Mouse (Mus musculus): ENCODE results near the gene Lmtk3.

Gene Lmtk3

DNA sequence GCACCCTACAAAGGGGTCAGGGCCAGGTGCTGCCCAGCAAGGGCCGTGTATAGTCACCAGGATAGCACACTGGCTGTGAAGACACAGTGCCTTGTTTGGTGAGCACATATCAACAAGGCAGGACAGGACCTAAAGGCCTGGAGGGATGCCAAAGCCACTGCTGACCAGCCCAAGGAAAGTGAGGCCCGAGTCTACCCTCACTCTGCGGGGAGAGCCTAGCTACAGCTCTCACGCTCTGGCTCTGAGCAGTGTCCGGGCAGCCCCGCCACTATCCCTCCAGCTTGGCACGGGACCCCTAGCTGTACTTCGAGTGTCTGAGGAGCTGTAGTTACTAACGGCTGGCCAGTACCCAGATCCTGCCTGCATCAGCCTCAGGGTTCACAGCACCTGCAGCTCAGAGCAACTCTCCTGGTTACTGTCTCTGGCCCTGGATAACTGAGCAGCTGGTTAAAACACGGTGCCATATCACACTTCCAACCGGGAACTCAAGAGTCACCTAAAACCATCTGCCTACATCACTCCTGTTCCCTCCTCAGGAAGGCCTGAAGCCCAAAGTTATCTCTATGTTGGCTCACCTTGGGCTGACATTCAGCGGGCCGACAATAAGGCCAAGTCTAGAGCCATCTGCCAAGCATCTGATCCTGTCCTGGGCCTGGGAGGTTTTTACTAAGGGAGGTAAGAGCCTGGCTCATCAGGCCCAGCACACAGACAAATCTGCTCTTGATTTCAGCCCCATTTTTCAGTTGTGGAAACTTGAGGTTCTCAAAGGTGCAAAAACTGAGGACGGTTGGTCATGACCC is 25.9 kb downstream of the Lmtk3 start:
- DNase-seq (ENCODE audit: low spot score in 2 of 2) = no peak

DNA sequence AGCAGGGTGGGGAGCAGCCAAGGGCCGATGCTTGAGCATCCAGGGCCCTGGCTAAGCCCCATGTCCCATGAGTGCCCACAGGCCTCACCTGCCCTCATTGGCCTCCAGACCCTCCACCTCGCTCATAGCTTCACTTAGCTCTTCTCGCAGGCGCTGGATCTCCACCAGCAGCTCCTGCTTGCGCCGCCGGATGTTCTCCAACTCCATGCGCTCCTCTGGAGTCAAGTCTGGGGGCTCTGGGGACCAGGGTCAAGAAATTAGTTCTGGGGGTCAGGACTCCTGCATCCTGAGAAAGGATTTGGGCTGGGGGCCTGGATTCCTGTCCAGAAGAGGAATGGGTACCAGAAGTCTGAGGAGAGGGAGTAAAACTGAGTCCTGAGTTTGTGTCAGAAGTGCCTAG is 29.4 kb downstream of the Lmtk3 start:
- no peak for DNase-seq (ENCODE audit: low spot score in 2 of 2)

DNA sequence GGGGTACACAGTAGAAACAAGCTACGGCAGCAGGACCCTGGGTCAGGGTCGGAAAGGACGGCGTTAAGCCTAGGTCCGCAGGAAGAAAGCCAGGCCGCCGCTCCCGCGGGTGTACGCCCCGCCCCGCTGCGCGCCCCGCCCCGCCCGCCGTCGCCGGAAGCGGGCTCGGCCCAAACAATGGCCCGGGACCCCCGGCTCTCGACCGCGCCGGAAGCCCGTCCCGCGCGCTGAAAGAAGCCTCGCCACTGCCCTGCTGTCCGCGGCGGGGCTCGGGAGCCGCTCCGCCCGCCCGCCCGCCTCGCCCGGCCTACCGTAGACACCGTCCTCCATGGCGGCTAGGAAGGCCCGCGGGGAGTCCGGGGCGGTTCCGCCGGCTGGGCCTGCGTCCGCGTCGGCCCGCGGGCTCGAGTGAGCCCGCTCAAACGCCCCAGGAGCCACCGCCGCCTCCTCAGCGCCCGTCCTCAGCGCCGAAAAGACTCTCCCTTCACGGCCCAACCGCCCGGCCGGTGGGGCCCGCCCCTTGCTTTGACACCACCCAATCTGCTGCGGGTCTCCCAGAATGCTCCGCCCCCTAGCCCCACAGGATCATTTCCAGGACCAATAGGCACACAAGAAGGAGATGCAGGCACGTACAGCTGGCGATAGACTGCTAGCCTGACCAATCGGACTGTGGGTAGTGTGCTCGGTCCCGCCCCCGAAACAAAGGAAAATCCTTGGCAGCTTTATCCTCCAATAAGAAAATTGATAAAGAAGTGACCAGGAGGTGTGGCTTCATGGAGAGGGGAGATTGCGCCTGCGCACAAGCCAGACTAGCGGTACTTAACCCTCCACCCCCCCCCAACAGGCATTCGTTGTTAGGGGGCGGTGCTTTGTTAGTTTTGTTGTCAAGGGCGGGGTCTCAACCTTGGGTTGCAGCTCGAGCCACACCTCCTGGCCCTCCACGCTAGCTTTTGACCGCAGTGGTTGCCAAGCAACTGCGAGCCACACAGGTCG is 30.5 kb downstream of the Lmtk3 start, which contains the start of gene Cyth2:
Gene Cyth2 (minus strand): TSS at position 795 of the 993 bp plus-strand sequence.
- DNase-seq (ENCODE audit: low spot score in 2 of 2) = peak; percentile 96 to 98

DNA sequence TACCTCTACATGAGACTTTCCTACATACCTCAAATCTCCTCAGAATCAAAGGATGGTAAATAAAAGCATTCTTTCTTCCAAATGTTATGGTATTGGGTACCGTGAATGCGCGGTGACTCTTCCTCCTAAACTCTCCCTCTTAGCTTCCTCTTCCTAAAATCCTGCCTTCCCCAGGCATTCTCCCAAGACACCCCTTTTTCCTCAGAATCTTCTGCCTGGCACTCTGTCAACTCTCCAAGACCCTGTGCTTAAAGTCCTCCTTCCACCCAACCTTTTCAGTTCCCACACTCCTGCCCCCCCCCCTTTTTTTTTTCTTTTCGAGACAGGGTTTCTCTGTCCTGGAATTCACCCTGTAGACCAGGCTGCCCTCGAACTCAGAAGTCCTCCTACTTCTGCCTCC is 31.3 kb downstream of the Lmtk3 start:
- DNase-seq (ENCODE audit: low spot score in 2 of 2) = no peak

DNA sequence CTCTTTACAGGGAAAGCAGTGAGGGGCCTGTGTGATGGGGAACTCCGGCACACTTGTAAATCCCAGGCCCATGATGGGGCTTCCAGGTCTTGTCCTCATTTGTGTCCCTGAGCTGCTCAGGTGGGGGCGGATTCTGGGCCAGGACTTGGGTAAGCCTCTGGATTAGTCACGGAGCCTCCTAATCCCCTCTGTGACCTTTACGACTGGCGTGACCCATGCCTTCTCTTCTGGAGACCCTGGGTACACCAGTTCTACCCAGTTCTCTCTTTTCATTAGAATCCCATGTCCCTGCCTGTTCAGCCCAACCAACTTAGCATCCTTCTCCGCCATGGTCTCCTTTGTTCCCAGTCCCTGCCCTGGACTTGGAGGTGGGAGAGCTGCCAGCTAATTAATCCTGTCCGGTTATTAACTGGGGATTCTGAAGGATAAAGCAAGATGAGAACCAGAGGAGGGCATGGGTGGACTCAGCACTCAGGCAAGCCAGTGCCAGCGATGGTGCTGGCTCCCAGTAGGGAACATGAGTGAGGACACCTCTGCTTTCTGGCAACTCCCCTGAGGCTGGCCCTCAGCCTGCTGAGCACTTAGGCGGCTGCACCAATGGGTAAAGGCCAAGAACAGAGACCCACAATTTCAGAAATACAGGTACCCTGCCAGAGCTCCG is 31.9 kb downstream of the Lmtk3 start:
- DNase-seq (ENCODE audit: low spot score in 2 of 2) = no peak

DNA sequence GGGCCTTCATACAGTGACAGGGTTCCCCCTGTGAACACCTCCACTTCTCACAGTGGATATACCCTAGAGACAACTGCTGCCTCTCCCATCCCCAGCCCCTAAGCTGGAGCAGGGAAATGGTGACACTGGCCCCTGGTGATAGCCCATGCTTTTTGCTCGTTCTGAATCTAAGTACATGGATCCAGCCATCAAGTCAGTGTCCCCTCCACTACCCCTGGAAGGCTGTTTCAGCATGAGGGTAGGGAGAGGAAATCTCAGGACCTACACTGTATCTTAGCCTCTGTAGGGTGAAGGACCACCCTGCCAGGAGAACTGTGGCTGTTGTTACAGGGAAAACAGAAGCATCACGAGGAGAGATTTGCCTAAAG is 32.4 kb downstream of the Lmtk3 start:
- no peak for DNase-seq (ENCODE audit: low spot score in 2 of 2)

DNA sequence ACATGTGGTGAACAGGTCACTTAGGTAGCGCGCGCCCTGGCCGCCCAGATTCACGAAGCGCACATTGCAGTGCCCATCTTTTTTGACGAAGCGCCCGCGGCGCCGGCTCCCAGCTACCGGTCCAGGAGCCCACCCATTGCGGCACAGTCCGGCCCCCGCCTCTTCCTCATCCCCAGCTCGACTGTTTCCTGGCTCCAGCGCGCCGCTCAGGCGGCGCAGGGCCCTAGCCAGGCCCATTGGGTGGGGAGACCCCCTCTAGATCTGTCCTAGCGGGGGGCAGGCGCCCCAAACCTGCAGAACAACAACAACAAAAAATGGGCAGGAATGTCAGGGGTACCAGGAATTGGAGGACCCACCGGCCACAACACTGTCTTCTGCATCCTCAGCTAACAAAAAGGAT is 36.3 kb downstream of the Lmtk3 start:
- no peak for DNase-seq (ENCODE audit: low spot score in 2 of 2)

DNA sequence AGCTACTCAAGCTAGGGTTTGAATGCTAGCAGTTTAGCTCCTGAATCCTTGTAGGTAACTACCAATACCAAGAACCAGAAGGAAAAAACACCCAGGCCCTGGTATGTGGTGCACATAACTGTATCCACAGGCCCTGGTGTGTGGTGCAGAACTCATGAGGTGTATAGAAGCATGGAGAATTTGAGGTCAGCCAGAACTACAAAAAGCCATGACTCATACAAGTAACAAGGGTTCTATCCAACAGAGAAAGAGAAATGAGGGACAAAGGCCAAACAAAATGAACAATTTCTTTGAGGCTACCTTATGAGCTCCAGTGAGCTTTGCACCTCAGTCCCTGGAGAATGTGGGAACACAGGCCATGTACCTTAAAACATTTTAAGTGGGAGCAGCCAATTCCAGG is 37.4 kb downstream of the Lmtk3 start:
- no peak for DNase-seq (ENCODE audit: low spot score in 2 of 2)

DNA sequence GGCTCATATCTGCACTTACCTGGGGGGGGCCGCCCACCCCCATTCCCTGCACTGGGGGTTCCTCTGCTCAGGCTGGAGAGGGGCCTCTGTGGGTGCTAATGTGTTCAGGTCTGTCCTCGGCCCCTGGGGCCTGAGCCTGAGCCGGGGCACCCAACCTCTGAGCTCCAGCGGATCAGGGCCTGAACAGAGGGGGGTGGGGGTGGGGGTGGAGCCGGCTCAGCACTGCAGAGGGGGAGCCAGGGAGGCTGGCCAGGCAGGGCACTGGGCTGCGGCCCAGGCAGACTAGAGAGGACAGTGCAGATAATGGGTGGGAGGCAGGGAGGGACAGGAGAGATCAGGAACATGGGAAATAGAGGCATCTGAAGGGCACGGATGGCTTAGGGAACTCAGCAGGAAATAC is 41.1 kb downstream of the Lmtk3 start, which contains the start of gene Kcnj14:
Gene Kcnj14 (minus strand): TSS at position 185 of the 400 bp plus-strand sequence.
- no peak for DNase-seq (ENCODE audit: low spot score in 2 of 2)

DNA sequence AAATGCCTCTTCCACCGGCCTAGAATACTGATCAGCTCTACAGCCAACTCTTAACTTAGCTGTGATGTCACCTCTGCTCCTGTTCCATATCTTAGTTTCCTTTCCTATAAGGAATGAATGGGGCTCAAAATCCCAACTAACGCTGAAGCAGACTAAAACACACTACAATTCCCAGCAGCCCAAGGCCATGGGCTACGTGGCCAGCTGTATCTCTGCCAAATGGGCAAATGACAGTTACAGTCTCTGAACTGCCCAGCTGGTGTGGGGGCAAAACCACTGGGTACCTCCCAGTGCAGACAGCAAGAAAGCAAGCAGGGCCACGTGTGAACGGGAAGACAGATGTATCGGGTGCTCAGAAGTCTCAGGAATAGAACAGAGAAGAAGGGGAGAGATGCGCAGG is 43.1 kb downstream of the Lmtk3 start:
- DNase-seq (ENCODE audit: low spot score in 2 of 2) = no peak

DNA sequence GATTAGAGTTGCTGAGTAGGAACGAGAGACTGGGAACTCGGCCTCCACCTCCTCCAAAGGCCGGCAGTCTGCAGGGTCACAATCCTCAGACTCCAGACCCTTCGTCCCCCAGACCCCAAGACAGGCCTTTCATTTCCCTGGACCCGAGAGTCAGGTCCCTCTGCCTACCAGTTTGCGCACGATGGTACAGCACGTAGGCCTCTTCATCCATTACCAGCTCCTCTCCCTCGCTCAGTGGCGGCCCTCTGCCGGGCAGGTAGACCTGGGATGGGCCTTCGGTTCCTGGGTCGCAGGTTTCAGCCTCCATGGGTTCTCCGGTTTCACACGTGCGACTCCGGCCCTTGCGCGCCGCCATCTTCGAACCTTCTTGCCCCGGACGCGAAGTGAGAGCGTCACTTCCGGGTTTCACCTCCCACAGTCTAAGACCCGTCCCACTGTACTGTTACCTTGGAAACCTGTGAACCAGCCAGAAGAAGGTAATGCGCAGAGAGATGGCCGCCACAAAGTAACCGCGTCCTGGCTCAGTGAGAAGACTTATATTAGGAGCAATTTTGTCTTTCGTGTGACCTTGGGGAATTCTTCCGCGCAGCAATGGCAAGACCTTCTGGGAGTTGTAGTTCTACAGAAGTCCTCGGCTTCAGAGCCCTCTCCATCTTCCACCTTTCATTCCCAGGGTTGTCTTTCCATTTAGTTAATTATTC is 47.0 kb downstream of the Lmtk3 start, which contains the start of gene Grwd1:
Gene Grwd1 (minus strand): TSS at position 518 of the 701 bp plus-strand sequence.
- peak; percentile 63 to 78 for DNase-seq (ENCODE audit: low spot score in 2 of 2)

DNA sequence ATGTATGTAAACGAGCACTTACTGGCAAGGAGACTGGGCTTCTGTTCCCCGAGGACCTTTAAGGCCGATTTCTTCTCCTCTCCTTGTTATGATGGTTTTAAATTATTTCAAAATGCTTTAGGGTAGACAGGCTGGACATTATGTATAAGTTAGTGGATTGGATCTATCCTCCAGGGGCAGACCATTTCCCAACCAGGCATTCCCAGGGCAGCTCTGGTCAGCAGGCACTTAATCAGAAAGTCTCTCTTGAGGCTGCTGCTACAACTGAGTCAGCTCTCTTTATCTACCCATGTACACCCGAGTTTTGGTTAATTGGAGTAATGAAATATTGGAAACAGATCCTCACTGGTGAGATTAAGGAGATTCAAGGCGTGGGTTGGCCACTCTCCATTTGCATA is 47.6 kb downstream of the Lmtk3 start:
- no peak for DNase-seq (ENCODE audit: low spot score in 2 of 2)

DNA sequence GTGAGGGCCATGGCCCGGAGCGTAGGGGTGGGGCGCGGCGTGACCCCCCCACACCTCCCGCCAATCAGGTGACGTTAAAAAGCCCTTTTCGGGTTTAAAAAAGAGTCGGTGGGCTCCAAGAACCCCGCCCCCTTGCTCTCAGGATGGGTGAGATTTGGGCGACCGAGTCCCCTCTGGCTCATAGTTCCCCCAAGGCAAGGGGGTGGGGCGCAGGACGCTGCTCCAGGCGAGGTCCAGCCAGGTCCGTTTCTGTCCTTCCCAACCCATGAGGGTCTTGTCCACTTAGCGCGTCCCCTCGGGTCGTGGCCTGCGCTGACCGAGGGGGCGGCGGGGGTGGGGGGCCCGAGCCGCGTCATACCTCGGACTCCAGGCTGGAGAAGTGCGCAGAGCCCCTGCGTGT is 48.9 kb downstream of the Lmtk3 start:
- DNase-seq (ENCODE audit: low spot score in 2 of 2) = no peak

DNA sequence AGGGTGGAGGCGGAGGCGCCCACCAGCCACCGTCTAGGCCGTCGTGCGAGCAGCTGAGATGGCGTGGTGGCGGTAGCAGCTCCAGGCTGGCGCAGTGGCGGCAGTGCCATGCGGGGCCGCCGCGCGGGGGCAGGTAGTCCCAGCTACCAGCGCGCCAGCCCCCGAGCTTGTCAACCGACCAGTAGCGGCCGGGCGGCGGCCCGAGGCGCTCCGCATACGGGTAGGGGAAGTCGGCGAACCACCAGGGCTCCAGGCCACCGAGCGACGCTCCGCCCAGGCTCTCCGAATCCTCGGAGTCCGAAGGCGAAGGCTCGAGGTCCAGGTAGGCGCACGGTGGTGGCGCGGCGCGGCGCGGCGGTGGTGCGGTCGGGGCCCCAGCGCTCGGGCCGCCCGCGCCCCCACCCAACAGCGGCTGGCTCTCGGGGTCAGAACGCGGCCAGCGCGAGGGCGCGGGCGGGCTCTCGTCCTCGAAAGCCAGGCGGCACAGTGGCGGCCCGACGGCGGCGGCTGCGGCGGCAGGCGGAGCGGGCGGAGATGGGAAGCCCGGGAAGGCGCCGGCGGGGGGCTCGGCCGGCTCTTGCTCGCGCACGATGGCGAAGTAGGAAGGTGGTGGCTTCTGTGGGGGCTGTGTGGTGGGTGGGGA is 49.7 kb downstream of the Lmtk3 start:
- no peak for DNase-seq (ENCODE audit: low spot score in 2 of 2)

DNA sequence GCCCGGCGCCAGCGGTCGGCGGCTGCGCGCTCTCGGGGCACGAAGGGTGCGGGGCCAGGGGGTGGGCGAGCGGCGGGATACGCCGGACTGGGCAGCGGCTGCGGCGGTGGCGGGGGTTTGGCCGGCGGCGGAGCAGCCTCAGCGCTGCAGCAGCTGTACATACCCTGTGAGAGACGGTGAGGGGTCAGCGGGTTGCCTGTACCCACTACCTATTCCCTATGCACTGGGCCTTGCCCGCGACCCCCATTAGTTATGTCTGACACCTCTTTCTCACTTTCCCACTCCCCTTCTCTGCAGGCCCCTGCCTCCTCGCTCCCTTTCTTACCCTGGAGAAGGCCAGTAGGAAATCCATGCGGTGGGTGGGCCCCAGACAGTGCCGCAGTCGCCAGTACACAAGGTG is 50.4 kb downstream of the Lmtk3 start:
- DNase-seq (ENCODE audit: low spot score in 2 of 2) = no peak

DNA sequence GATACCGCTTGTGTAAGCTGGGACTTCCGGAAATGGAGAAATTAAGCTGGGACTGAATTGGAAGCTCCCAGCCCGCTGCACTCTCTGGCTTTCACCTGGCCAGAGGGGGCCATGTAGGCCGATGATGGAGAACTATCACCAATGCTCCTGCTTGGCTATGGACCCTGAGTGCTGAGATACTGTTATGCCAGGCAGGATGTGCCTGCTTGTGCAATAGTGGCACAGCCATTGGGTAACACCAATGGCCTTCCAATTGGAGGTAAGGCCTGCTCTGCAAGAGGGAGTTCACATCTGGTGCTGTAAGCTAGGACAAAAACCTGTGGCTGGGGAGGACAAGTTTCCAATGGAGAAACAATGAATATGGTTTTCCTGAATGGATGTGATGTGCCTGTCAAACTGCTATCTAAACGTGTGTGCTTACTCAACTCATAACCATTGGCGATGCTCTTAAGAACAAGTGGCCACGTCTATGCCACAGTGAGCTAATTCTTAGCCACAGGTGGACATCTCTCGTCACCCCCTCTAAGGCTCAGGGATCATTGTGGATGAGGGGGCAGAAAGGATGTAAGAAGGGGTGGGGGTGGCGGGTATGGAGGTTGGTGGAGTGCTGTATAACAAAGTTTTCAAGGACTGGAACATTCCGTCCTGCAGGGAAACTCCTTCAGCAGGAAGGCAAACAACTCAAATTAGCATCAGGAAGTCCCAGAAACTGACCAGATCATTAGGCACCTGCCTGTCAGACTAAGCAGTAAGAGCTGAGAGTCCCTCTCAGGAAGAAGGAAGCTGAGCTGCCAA is 59.6 kb downstream of the Lmtk3 start:
- no peak for DNase-seq (ENCODE audit: low spot score in 2 of 2)

DNA sequence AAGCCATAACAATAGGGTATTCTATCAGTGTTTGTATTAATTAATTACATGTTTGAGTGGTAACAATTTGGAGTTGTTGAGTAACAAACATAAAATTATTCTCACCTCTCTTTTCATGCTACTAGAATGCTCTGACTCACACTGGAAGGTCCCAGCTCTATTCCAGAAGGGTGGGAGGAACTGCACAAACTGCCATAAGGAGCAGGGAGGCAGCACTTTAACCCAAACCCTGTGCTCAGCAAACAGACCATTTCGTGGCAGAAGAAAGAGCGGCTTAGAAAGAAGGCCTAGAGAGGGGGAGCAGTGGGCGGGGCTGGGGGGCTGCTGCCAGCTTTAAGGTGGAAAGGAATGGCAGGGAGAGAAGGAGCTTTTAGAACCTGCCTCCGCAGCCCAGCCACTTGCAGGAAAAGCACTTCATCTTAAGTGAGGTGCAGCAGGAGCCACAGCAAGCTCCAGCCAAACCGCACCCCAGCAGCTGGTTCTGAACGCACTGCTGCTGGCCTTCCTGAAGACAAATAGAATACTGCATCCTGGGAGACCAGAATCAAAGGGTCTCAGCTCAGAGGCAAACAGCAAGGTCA is 65.0 kb downstream of the Lmtk3 start:
- no peak for DNase-seq (ENCODE audit: low spot score in 2 of 2)

DNA sequence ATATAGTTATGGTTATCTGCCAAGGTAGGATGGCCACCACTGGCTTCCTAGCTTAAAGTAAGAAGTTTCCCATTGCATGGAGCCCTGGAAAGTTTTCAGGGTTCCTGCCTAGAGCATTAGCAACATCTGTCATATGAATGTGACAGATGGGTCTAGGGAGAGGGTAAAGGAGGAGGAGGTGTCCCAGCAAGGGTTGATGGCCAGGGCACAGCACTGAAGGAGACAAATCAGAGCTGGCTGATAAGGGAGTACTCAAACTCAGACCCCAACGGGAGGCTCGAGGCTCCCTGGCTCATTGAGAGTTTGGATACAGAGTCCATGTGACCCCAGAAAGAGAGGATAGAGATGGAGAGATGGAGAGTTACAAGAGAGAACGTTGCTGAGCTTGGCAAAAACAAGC is 67.1 kb downstream of the Lmtk3 start:
- DNase-seq (ENCODE audit: low spot score in 2 of 2) = no peak

DNA sequence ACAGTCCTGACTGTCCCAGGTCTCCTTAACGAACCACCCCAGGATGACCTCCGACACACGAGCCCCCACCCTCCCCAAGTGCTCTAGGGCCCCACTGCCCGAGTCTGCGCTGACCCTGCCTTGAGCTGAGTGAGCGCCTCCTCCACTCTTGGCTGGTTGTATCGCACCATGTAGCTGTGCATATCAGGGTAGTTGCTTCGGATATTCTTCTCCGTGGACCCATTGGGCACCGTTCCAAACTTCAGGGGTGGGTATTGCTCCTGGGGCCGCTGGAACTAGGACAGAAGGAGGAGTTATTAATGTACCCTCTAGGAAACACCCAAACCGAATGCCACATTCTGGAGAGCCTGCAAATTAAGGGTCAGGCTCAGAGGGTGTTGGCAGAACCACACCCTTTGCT is 69.6 kb downstream of the Lmtk3 start:
- no peak for DNase-seq (ENCODE audit: low spot score in 2 of 2)

Measured in cerebellum, postnatal 4 days (tissue).